Mouse (Mus musculus) thymus, postnatal 0 days (tissue): ENCODE data around the gene 1700016D06Rik. TPM values are rescaled to one million over a fixed set of nuclear protein-coding genes. Genes with fewer than 3 reads are reported as not detected.

ENCODE experiments used
- DNase-seq: peaks from one replicate; pipeline ENCODE4 v3.0.0-alpha.2; 2015; ENCODE audit warnings: low spot score
- microRNA-seq: library from miRNA; unstranded; fragments of <30 nt; microRNA quantifications from one replicate; pipeline ENCODE4, GENCODE M21; 2016; ENCODE audit warnings: borderline number of aligned reads
- polyA plus RNA-seq: library from polyadenylated mRNA; unstranded; fragments of >200 nt; fragmentation: Nextera tagmentation; extraction: Ambion mirVana; gene quantifications from 2 replicates; pipeline ENCODE4 v1.2.1, GENCODE M21; 2015

The 1700016D06Rik gene
- polyA plus RNA-seq, 1 experiment from 2014 or later, result not detected

GRCm38 (mm10) chr8:11635611-11636081 is 65.2 kb downstream of the 1700016D06Rik start, which contains the start of gene Ankrd10:
Ankrd10 (minus strand) TSS chr8:11635757.
- peak; percentile 98 for DNase-seq

- peak; percentile 98 for DNase-seq
Observed at GRCm38 (mm10) chr8:11635012-11635577, 65.8 kb downstream of the 1700016D06Rik start.

GRCm38 (mm10) chr8:11634331-11635011 is 66.4 kb downstream of the 1700016D06Rik start:
- DNase-seq, result no peak

- DNase-seq, result no peak
Observed at GRCm38 (mm10) chr8:11633414-11633813, 67.4 kb downstream of the 1700016D06Rik start.

- DNase-seq, result no peak
Observed at GRCm38 (mm10) chr8:11632406-11632805, 68.5 kb downstream of the 1700016D06Rik start.

GRCm38 (mm10) chr8:11629206-11629605 is 71.7 kb downstream of the 1700016D06Rik start:
- DNase-seq, result no peak

- no peak for DNase-seq
Observed at GRCm38 (mm10) chr8:11628506-11629132, 72.2 kb downstream of the 1700016D06Rik start.

- no peak for DNase-seq
Observed at GRCm38 (mm10) chr8:11627717-11628116, 73.1 kb downstream of the 1700016D06Rik start.

GRCm38 (mm10) chr8:11625084-11625483 is 75.8 kb downstream of the 1700016D06Rik start:
- DNase-seq, result no peak

- no peak for DNase-seq
Observed at GRCm38 (mm10) chr8:11619091-11619490, 81.8 kb downstream of the 1700016D06Rik start.

- no peak for DNase-seq
Observed at GRCm38 (mm10) chr8:11618063-11618462, 82.8 kb downstream of the 1700016D06Rik start.

GRCm38 (mm10) chr8:11616294-11616693 is 84.6 kb downstream of the 1700016D06Rik start:
- peak; percentile 50 for DNase-seq

GRCm38 (mm10) chr8:11614126-11614835 is 86.6 kb downstream of the 1700016D06Rik start:
- no peak for DNase-seq

- no peak for DNase-seq
Observed at GRCm38 (mm10) chr8:11608848-11609247, 92.0 kb downstream of the 1700016D06Rik start.

Small RNA genes within 50 kb of the gene (microRNA-seq; reads per million reads assigned to microRNA genes)
- 2.1 reads per million for gene Mir7238

Other genes with a start within 250 kb of the 1700016D06Rik start
- gene Rab20, start 222.4 kb downstream of the 1700016D06Rik start, polyA plus RNA-seq, result 6.2 and 8.0 TPM in 2 replicates
- gene Naxd, start 203.6 kb downstream of the 1700016D06Rik start, polyA plus RNA-seq, result 143 and 161 TPM in 2 replicates
- 27.9 and 29.3 TPM in 2 replicates for gene Cars2, start 150.3 kb downstream of the 1700016D06Rik start, polyA plus RNA-seq
- gene Ing1, start 145.5 kb downstream of the 1700016D06Rik start, polyA plus RNA-seq, result 85.3 and 87.0 TPM in 2 replicates
- 105 and 110 TPM in 2 replicates for gene Ankrd10, start 65.3 kb downstream of the 1700016D06Rik start, polyA plus RNA-seq
- 16.5 and 16.6 TPM in 2 replicates for gene Arhgef7, start 26.7 kb upstream of the 1700016D06Rik start, polyA plus RNA-seq
- not detected in 2 replicates for gene Tex29, start 139.4 kb upstream of the 1700016D06Rik start, polyA plus RNA-seq